Mouse (Mus musculus) stomach, embryonic 15.5 days (tissue): ENCODE results near the gene Ppm1n. TPM values are rescaled to one million over a fixed set of nuclear protein-coding genes. Genes with fewer than 3 reads are reported as not detected.
A peak's percentile ranks its signal among the peaks of the same experiment; 100 is the strongest.

ENCODE experiments used
- ATAC-seq: fragments of 200-750 bp; cut with Nextera tagmentation; 2 replicates; pipeline ENCODE4 v1.8.0; 2017; ENCODE audit warnings: low read depth, moderate number of reproducible peaks, moderate TSS enrichment; ENCODE audit not compliant: insufficient read depth, low FRiP score
- H3K27ac ChIP-seq: fragments of 300-500 bp; sonication (generic); 2 replicates; pipeline ENCODE4 v1.5.1; 2015; ENCODE audit warnings: mild to moderate bottlenecking, inconsistent platforms
- H3K27me3 ChIP-seq: fragments of 300-500 bp; sonication (generic); replicated peaks from 2 replicates; pipeline ENCODE4 v1.6.1; 2015; ENCODE audit warnings: inconsistent platforms
- H3K36me3 ChIP-seq: fragments of 300-500 bp; sonication (generic); 2 replicates; pipeline ENCODE4 v1.6.1; 2015; ENCODE audit warnings: inconsistent platforms
- H3K4me1 ChIP-seq: fragments of 300-500 bp; sonication (generic); 2 replicates; pipeline ENCODE4 v1.6.1; 2015; ENCODE audit warnings: inconsistent platforms
- H3K4me2 ChIP-seq: fragments of 300-500 bp; sonication (generic); 2 replicates; pipeline ENCODE4 v1.6.1; 2015; ENCODE audit warnings: mild to moderate bottlenecking, inconsistent platforms
- H3K4me3 ChIP-seq: fragments of 300-500 bp; sonication (generic); replicated peaks from 2 replicates; pipeline ENCODE4 v1.5.1; 2015; ENCODE audit warnings: inconsistent platforms
- H3K9ac ChIP-seq: fragments of 300-500 bp; sonication (generic); 2 replicates; pipeline ENCODE4 v1.6.1; 2015; ENCODE audit warnings: inconsistent platforms
- H3K9me3 ChIP-seq: fragments of 300-500 bp; sonication (generic); 2 replicates; pipeline ENCODE4 v1.6.1; 2016; ENCODE audit warnings: inconsistent platforms
- WGBS: fragments of 180-500 bp; shearing (Covaris S2); methylation state at CpG from one replicate; pipeline ENCODE4 v1.1.7; 2015; 5-methylcytosine and 5-hydroxymethylcytosine counted together
- polyA plus RNA-seq: library from polyadenylated mRNA; unstranded; fragments of >200 nt; fragmentation: Nextera tagmentation; extraction: Ambion mirVana; gene quantifications from 2 replicates; pipeline ENCODE4 v1.2.1, GENCODE M21; 2015

The Ppm1n gene
- polyA plus RNA-seq, 1 experiment from 2014 or later: 0.33 TPM

- Histone ChIP-seq H3K36me3 (no peaks in the 10 kb centered on the region), H3K27me3 (0 out of 2 replicates have a peak, but pooled peaks cover 10% of the 10 kb centered on the region), H3K27ac (no peak overlapping the region), H3K9me3 (no peaks in the 10 kb centered on the region), H3K4me1 (peaks cover 16% of the 10 kb centered on the region), H3K4me2 (no peak overlapping the region), H3K9ac (no peak overlapping the region), H3K4me3 (no peak overlapping the region)
- 62% methylated on average over 7 of the region's 7 CpGs for WGBS
- no peak for ATAC-seq
Observed at GRCm38 (mm10) chr7:19318676-19319075, 38.8 kb upstream of the Ppm1n start.

DNA sequence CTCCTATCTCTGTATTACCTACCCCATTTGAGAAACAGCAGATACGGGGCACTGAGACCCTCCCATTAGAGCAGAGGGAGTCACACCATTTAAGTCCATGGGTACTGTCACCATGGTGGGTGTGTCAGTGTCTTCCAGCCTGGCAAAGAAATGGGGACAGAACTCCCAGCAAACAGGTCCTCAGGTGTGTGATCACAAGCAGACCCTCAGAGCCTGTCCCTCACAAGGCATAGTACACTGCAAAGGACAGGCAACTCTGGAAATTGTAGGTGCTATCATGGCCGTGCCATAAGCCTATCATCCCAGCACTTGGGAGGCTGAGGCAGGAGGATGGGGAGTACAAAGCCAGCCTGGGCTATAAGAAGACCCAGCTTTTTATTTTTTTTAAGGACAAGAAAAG is 38.3 kb upstream of the Ppm1n start:
- Histone ChIP-seq H3K27ac (no peak overlapping the region), H3K4me1 (peaks cover 16% of the 10 kb centered on the region), H3K9ac (no peak overlapping the region), H3K4me3 (no peak overlapping the region), H3K27me3 (0 out of 2 replicates have a peak, but pooled peaks cover 10% of the 10 kb centered on the region), H3K4me2 (no peak overlapping the region), H3K36me3 (no peaks in the 10 kb centered on the region), H3K9me3 (no peaks in the 10 kb centered on the region)
- ATAC-seq: no peak
- WGBS: 63% methylated on average over 2 of the region's 2 CpGs

DNA sequence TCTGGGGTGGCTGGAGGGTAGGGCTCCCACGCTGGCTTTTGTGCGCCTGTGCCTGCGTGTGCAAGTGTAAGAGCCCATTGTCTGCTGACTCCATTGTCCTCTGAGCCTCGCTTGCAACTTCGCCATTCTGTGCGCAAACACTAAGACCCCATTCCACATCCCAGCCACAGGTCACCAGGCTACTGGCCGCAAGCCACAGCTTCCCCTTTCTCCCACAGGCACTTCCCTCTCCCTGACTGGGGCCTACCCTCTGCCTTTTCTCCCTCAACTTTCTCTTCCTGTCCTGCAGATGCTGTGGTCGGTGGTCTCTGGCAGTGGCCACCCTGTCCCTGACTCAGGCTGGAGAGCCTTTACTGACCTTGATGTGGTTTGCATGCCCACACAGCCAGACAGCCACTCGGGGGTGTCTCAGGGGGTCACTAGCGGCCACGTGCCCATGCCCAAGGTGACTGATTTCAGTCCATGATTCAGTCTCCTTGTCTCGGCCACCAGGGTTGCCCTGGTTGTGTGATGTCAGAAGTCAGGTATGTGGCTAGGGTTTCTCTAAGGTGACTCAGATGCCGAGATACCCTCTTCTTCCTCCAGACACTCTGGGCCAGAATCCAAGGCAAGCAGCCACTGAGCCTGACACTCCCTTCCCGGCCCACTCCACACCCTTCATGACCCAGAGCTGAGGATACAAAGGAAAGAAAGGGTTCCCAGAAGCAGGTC is 36.7 kb upstream of the Ppm1n start:
- no peaks in the 10 kb centered on the region for H3K36me3 ChIP-seq
- H3K4me2 ChIP-seq: no peak overlapping the region
- H3K4me1 ChIP-seq: peaks cover 16% of the 10 kb centered on the region
- H3K4me3 ChIP-seq: no peak overlapping the region
- H3K9me3 ChIP-seq: no peaks in the 10 kb centered on the region
- H3K27ac ChIP-seq: no peak overlapping the region
- no peak for ATAC-seq
- WGBS: 47% methylated on average over 14 of the region's 14 CpGs
- 0 out of 2 replicates have a peak, but pooled peaks cover 10% of the 10 kb centered on the region for H3K27me3 ChIP-seq
- H3K9ac ChIP-seq: no peak overlapping the region

DNA sequence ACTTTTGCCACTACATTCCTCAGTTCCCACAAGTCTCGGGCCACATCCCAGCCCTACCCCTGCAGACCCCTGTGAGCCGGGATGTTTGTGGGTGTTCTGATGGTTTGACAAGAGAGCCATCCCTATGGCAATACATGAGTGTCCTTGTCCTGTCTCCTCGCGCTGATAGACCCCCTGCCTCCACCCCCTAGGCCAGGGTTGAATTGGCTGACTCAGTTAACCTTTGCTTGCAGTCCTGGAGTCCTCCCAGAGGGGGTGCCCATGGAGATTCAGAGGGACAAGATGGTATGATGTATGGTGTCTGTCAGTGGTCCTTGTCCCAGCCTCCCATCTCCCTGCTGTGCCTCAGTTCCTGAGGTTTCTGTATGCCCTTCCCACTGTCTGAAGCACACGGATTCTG is 34.2 kb upstream of the Ppm1n start:
- no peak for ATAC-seq
- 41% methylated on average over 5 of the region's 5 CpGs for WGBS
- 0 out of 2 replicates have a peak, but pooled peaks cover 10% of the 10 kb centered on the region for H3K27me3 ChIP-seq
- H3K4me1 ChIP-seq: peaks cover 11% of the 10 kb centered on the region; the same call in 1 of the 2 replicates
- no peaks in the 10 kb centered on the region for H3K9me3 ChIP-seq
- no peak overlapping the region for H3K4me3 ChIP-seq
- no peak overlapping the region for H3K4me2 ChIP-seq
- no peak overlapping the region for H3K9ac ChIP-seq
- no peaks in the 10 kb centered on the region for H3K36me3 ChIP-seq
- no peak overlapping the region for H3K27ac ChIP-seq

GRCm38 (mm10) chr7:19311991-19312390 is 32.1 kb upstream of the Ppm1n start:
- H3K9me3 ChIP-seq: no peaks in the 10 kb centered on the region
- no peak overlapping the region for H3K9ac ChIP-seq
- H3K27ac ChIP-seq: no peak overlapping the region
- H3K36me3 ChIP-seq: no peaks in the 10 kb centered on the region
- H3K4me2 ChIP-seq: no peak overlapping the region
- H3K4me1 ChIP-seq: peaks cover 21% of the 10 kb centered on the region
- H3K27me3 ChIP-seq: peaks cover 14% of the 10 kb centered on the region
- ATAC-seq: no peak
- WGBS: 29% methylated on average over 4 of the region's 4 CpGs
- no peak overlapping the region for H3K4me3 ChIP-seq

DNA sequence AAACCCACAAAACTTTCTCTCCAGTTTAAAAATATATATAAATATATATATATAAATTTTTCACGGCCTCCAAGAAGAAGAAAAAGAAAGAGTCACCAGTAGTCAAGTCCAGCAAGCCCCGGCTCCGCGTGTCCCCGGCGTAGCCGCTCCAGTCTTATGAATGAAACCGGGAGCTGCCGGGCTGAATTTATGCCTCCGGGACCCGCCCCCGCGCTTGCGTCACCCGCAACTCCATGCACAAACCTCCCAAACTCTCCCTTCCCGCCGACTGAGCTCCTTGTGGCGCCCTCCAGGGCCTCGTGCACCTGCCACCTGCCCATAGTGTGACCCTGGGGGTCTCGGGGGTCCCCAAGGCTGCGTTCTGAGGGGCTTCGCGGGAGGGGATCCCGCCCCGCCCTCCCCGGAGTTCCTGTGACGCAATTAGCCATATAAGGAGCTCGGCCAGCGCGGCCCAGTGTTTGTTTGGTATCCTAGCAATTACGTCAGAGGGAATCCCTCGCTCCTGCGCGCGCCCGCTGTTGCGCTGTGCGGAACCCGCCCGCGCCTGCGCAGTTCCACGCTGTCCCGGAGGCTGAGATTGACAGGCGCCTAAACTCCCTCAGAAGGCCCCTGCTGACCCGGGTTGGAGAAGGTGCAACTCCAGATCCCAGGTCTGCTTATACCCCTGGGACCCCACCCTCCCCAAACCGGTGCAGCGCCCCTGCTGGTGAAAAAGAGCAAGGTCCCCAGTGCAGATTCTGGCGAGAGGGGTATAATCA is 30.2 kb upstream of the Ppm1n start, which contains the start of gene Fosb:
Gene Fosb (minus strand): TSS at position 168 of the 758 bp plus-strand sequence.
- H3K9ac ChIP-seq: peak within 1 kb of the TSS; percentile 35
- under 1% methylated on average over 49 of the region's 49 CpGs for WGBS
- H3K9me3 ChIP-seq: no peaks in the 10 kb centered on the region
- H3K36me3 ChIP-seq: no peaks in the 10 kb centered on the region
- peaks cover 28% of the 10 kb centered on the region for H3K27me3 ChIP-seq
- peak; percentile 86 for ATAC-seq
- H3K4me3 ChIP-seq: peak within 1 kb of the TSS; percentile 67
- 0 out of 2 replicates have a peak within 1 kb of the TSS, but pooled peaks have one; percentile 32 for H3K27ac ChIP-seq
- peak within 1 kb of the TSS; percentile 98 for H3K4me2 ChIP-seq
- peaks cover 22% of the 10 kb centered on the region for H3K4me1 ChIP-seq

DNA sequence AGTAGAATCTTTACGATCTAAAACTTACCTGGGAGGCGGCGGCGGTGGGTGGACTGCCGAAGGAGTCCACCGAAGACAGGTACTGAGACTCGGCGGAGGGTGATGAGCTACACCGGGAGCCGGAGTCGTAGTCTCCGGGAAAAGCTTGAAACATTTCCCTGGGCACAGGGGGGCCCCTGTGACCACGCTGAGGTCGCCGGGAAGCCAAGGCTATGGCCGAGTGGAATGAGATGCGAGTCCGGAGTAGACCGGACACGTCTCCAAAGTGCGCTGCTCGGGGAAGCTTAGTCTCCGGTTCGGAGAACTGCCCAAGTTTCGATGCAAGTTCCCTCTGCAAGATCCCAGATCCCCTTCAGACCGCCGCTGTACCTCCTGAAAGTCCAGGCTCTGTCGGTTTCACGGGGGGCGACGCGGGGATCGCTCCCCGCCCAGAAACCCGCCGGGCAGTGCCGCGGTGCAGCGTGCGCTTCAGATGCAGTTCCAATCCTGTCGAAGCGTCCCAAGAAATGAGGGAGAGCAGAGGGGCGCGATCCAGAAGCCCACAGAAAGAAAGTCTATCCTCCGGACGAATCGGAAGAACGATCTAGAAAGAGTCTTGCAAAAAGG is 29.5 kb upstream of the Ppm1n start:
- Histone ChIP-seq H3K4me2 (peak overlapping the region; percentile 98), H3K27ac (no peak overlapping the region), H3K4me1 (peaks cover 28% of the 10 kb centered on the region), H3K4me3 (peak overlapping the region; percentile 67), H3K9ac (peak overlapping the region; percentile 5; the same call in 1 of the 2 replicates), H3K27me3 (peaks cover 35% of the 10 kb centered on the region), H3K9me3 (no peaks in the 10 kb centered on the region), H3K36me3 (no peaks in the 10 kb centered on the region)
- ATAC-seq: no peak
- WGBS: under 1% methylated on average over 48 of the region's 48 CpGs

- Histone ChIP-seq H3K36me3 (no peaks in the 10 kb centered on the region), H3K4me2 (peak overlapping the region; percentile 98), H3K27me3 (peaks cover 38% of the 10 kb centered on the region), H3K4me3 (peak overlapping the region; percentile 67), H3K4me1 (peaks cover 35% of the 10 kb centered on the region), H3K9ac (peak overlapping the region; percentile 17; the same call in 1 of the 2 replicates), H3K27ac (peak overlapping the region; percentile 81), H3K9me3 (no peaks in the 10 kb centered on the region)
- peak; percentile 86 for ATAC-seq
- under 1% methylated on average over 58 of the region's 58 CpGs for WGBS
Observed at GRCm38 (mm10) chr7:19308454-19309277, 28.8 kb upstream of the Ppm1n start.

GRCm38 (mm10) chr7:19307739-19308453 is 28.0 kb upstream of the Ppm1n start:
- H3K9ac ChIP-seq: 0 out of 2 replicates have a peak overlapping the region, but pooled peaks have one; percentile 5
- peak; percentile 41 for ATAC-seq
- peaks cover 45% of the 10 kb centered on the region for H3K27me3 ChIP-seq
- 3% methylated on average over 18 of the region's 18 CpGs for WGBS
- no peaks in the 10 kb centered on the region for H3K36me3 ChIP-seq
- H3K4me1 ChIP-seq: peaks cover 38% of the 10 kb centered on the region
- peak overlapping the region; percentile 81 for H3K27ac ChIP-seq
- peak overlapping the region; percentile 98 for H3K4me2 ChIP-seq
- H3K9me3 ChIP-seq: no peaks in the 10 kb centered on the region
- H3K4me3 ChIP-seq: peak overlapping the region; percentile 67

DNA sequence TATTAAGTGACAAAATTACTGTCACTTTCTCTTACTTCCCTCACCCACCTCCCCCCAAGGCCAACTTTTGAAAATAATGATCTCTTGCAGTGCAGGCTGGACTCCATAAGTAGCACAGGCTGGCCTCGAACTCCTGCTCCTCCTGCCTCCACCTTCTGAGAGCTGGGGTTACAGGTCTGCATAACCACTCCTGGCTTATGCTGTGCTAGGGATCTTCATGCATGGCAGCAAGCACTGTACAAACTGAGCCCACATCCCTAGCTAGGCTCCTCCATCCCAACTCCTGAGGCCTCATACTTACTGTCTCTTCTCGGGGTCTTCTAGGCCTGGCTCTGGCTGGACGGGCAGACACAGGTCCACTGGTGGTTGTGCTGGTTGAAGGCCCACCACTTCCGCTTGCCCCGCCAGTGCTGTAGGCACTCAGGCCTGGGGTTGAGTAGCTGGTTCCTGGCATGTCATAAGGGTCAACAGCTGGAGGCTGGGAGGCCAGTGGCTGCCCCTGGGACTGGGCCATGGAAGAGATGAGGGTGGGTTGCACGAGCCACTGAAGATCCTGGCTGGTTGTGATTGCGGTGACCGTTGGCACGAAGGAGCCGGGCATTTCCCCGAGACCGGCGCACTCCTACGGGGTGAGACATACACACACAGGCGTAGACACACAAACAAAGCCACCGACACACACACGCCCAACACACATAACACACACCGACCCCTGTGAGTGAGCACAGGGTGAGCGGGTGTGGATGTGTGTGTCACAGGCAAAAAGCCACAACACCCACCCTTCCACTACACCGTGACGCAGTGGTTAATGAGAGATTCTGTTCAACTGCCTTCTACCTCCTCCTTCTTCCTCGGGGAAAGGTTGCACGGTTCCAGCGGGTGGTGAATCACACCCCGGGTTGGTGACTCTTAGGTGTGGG is 27.2 kb upstream of the Ppm1n start:
- ATAC-seq: no peak
- peaks cover 54% of the 10 kb centered on the region for H3K27me3 ChIP-seq
- H3K27ac ChIP-seq: no peak overlapping the region
- 66% methylated on average over 25 of the region's 25 CpGs for WGBS
- peaks cover 41% of the 10 kb centered on the region for H3K4me1 ChIP-seq
- no peaks in the 10 kb centered on the region for H3K9me3 ChIP-seq
- H3K9ac ChIP-seq: no peak overlapping the region
- no peaks in the 10 kb centered on the region for H3K36me3 ChIP-seq
- H3K4me3 ChIP-seq: no peak overlapping the region; the same call in 1 of the 2 replicates
- peak overlapping the region; percentile 98 for H3K4me2 ChIP-seq
